Mouse (Mus musculus): Measurements from ENCODE around the gene Tnfrsf9. TPM values are rescaled to one million over a fixed set of nuclear protein-coding genes. Genes with fewer than 3 reads are reported as not detected.

Tnfrsf9 gene
- polyA plus RNA-seq, 1 experiment from 2014 or later = 0.80 TPM

GRCm38 (mm10) chr4:150958536-150958935 lies 44.2 kb downstream of the Tnfrsf9 start:
- no peaks in the 10 kb centered on the region for H3K27me3 ChIP-seq (ENCODE audit: control insufficient read depth, insufficient read depth, low read length)
- 0 out of 2 replicates have a peak, but pooled peaks cover 6% of the 10 kb centered on the region for H3K4me1 ChIP-seq (ENCODE audit: control insufficient read depth, insufficient read depth, low read length)
- H3K36me3 ChIP-seq (ENCODE audit: control insufficient read depth, insufficient read depth, low read length) = no peaks in the 10 kb centered on the region
- no peak overlapping the region for H3K4me2 ChIP-seq (replicated peaks; ENCODE audit: low read depth, low read length)
- ATAC-seq (ENCODE audit: insufficient number of reproducible peaks, insufficient read depth, low FRiP score, low read depth) = no peak
- no peak overlapping the region for H3K4me3 ChIP-seq (ENCODE audit: low read depth, low read length)
- no peak overlapping the region for H3K9ac ChIP-seq (replicated peaks; ENCODE audit: low read depth, low read length)
- no peaks in the 10 kb centered on the region for H3K9me3 ChIP-seq (ENCODE audit: control insufficient read depth, low read depth, low read length)
- 72% methylated on average over 7 of the region's 7 CpGs for WGBS
- no peak overlapping the region for H3K27ac ChIP-seq (ENCODE audit: low read length)

- no peak for ATAC-seq (ENCODE audit: insufficient number of reproducible peaks, insufficient read depth, low FRiP score, low read depth)
- Histone ChIP-seq H3K27me3 (ENCODE audit: control insufficient read depth, insufficient read depth, low read length) (no peaks in the 10 kb centered on the region), H3K4me2 (replicated peaks; ENCODE audit: low read depth, low read length) (no peak overlapping the region), H3K4me3 (ENCODE audit: low read depth, low read length) (no peak overlapping the region), H3K36me3 (ENCODE audit: control insufficient read depth, insufficient read depth, low read length) (no peaks in the 10 kb centered on the region), H3K4me1 (ENCODE audit: control insufficient read depth, insufficient read depth, low read length) (no peaks in the 10 kb centered on the region), H3K9me3 (ENCODE audit: control insufficient read depth, low read depth, low read length) (no peaks in the 10 kb centered on the region), H3K9ac (replicated peaks; ENCODE audit: low read depth, low read length) (no peak overlapping the region), H3K27ac (ENCODE audit: low read length) (no peak overlapping the region)
- WGBS = 41% methylated on average over 6 of the region's 6 CpGs
These were observed 47.9 kb downstream of the Tnfrsf9 start for GRCm38 (mm10) chr4:150962231-150962630.

DNA sequence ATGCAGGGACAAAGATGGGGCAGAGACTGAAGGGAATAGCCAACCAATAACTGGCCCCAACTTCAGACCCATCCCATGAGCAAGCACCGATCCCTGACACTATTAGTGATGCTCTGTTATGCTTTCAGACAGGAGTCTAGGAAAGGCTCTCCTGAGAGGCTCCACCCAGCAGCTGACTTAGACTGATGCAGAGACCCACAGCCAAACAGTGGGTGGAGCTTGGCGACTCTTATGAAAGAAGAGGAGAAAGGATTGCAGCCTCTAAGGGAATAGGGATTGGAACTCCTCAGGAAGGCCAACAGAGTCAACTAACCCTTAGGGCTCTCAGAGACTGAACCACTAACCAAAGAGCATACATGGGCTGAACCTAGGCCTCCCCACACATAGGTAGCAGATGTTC lies 49.3 kb downstream of the Tnfrsf9 start:
- H3K36me3 ChIP-seq (ENCODE audit: control insufficient read depth, insufficient read depth, low read length) = no peaks in the 10 kb centered on the region
- no peak for ATAC-seq (ENCODE audit: insufficient number of reproducible peaks, insufficient read depth, low FRiP score, low read depth)
- H3K4me2 ChIP-seq (replicated peaks; ENCODE audit: low read depth, low read length) = no peak overlapping the region
- H3K9ac ChIP-seq (replicated peaks; ENCODE audit: low read depth, low read length) = no peak overlapping the region
- no peak overlapping the region for H3K4me3 ChIP-seq (ENCODE audit: low read depth, low read length)
- H3K27ac ChIP-seq (ENCODE audit: low read length) = no peak overlapping the region
- H3K27me3 ChIP-seq (ENCODE audit: control insufficient read depth, insufficient read depth, low read length) = no peaks in the 10 kb centered on the region
- 70% methylated on average over 2 of the region's 2 CpGs for WGBS
- no peaks in the 10 kb centered on the region for H3K9me3 ChIP-seq (ENCODE audit: control insufficient read depth, low read depth, low read length)
- no peaks in the 10 kb centered on the region for H3K4me1 ChIP-seq (ENCODE audit: control insufficient read depth, insufficient read depth, low read length)

GRCm38 (mm10) chr4:150964635-150965554 lies 50.5 kb downstream of the Tnfrsf9 start:
- Histone ChIP-seq H3K27ac (ENCODE audit: low read length) (no peak overlapping the region), H3K27me3 (ENCODE audit: control insufficient read depth, insufficient read depth, low read length) (no peaks in the 10 kb centered on the region), H3K36me3 (ENCODE audit: control insufficient read depth, insufficient read depth, low read length) (no peaks in the 10 kb centered on the region), H3K4me2 (replicated peaks; ENCODE audit: low read depth, low read length) (peak overlapping the region; percentile 23), H3K9me3 (ENCODE audit: control insufficient read depth, low read depth, low read length) (no peaks in the 10 kb centered on the region), H3K4me1 (ENCODE audit: control insufficient read depth, insufficient read depth, low read length) (no peaks in the 10 kb centered on the region), H3K9ac (replicated peaks; ENCODE audit: low read depth, low read length) (no peak overlapping the region), H3K4me3 (ENCODE audit: low read depth, low read length) (no peak overlapping the region)
- ATAC-seq (ENCODE audit: insufficient number of reproducible peaks, insufficient read depth, low FRiP score, low read depth) = peak; percentile 66; the same call in 1 of the 2 replicates
- WGBS = 11% methylated on average over 25 of the region's 25 CpGs

DNA sequence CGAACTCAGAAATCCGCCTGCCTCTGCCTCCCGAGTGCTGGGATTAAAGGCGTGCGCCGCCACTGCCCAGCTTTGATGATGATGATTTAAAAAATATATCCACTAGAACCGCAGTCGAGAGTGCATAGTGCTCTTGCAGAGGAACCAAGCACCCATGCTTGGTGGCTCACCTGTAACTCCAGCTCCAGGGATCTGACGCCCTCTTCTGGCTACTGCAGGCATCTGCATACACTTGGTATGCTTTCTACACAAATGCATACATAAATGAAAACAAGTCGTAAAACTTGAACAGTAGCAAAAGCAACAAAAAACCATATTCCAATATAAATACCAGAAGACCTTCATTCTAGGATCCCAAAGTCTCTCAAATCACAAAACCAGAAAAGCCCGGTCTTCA lies 51.2 kb downstream of the Tnfrsf9 start:
- H3K4me1 ChIP-seq (ENCODE audit: control insufficient read depth, insufficient read depth, low read length) = no peaks in the 10 kb centered on the region
- H3K4me3 ChIP-seq (ENCODE audit: low read depth, low read length) = no peak overlapping the region
- no peak overlapping the region for H3K9ac ChIP-seq (replicated peaks; ENCODE audit: low read depth, low read length)
- no peak overlapping the region for H3K4me2 ChIP-seq (replicated peaks; ENCODE audit: low read depth, low read length)
- H3K27ac ChIP-seq (ENCODE audit: low read length) = no peak overlapping the region
- no peak for ATAC-seq (ENCODE audit: insufficient number of reproducible peaks, insufficient read depth, low FRiP score, low read depth)
- no peaks in the 10 kb centered on the region for H3K9me3 ChIP-seq (ENCODE audit: control insufficient read depth, low read depth, low read length)
- no peaks in the 10 kb centered on the region for H3K36me3 ChIP-seq (ENCODE audit: control insufficient read depth, insufficient read depth, low read length)
- 70% methylated on average over 11 of the region's 11 CpGs for WGBS
- no peaks in the 10 kb centered on the region for H3K27me3 ChIP-seq (ENCODE audit: control insufficient read depth, insufficient read depth, low read length)

GRCm38 (mm10) chr4:150966556-150966955 lies 52.2 kb downstream of the Tnfrsf9 start:
- H3K27ac ChIP-seq (ENCODE audit: low read length) = no peak overlapping the region
- no peak overlapping the region for H3K4me3 ChIP-seq (ENCODE audit: low read depth, low read length)
- H3K4me1 ChIP-seq (ENCODE audit: control insufficient read depth, insufficient read depth, low read length) = no peaks in the 10 kb centered on the region
- WGBS = 13% methylated on average over 7 of the region's 7 CpGs
- no peaks in the 10 kb centered on the region for H3K27me3 ChIP-seq (ENCODE audit: control insufficient read depth, insufficient read depth, low read length)
- no peaks in the 10 kb centered on the region for H3K9me3 ChIP-seq (ENCODE audit: control insufficient read depth, low read depth, low read length)
- no peaks in the 10 kb centered on the region for H3K36me3 ChIP-seq (ENCODE audit: control insufficient read depth, insufficient read depth, low read length)
- ATAC-seq (ENCODE audit: insufficient number of reproducible peaks, insufficient read depth, low FRiP score, low read depth) = no peak
- no peak overlapping the region for H3K9ac ChIP-seq (replicated peaks; ENCODE audit: low read depth, low read length)
- no peak overlapping the region for H3K4me2 ChIP-seq (replicated peaks; ENCODE audit: low read depth, low read length)

DNA sequence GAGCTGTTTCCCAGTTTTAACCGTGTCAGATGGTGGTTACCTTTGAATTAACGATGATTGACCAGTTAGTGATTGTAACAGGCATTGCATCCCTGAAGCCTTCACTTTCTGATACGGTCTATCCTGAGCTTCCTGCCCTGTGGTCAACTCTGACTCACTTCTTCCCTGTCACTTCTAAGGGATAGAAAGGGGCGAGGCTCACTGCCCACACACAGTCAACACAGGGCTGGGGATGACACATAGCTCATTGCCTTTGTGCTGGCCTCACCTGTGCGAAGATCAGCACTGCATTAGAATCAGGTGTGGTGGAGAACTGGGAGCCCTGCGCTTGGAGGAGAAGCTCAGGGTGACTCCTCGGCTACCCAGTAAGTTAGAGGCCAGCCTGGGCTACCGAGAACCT lies 54.6 kb downstream of the Tnfrsf9 start:
- Histone ChIP-seq H3K4me3 (ENCODE audit: low read depth, low read length) (no peak overlapping the region), H3K9me3 (ENCODE audit: control insufficient read depth, low read depth, low read length) (no peaks in the 10 kb centered on the region), H3K36me3 (ENCODE audit: control insufficient read depth, insufficient read depth, low read length) (no peaks in the 10 kb centered on the region), H3K9ac (replicated peaks; ENCODE audit: low read depth, low read length) (no peak overlapping the region), H3K27ac (ENCODE audit: low read length) (no peak overlapping the region), H3K4me1 (ENCODE audit: control insufficient read depth, insufficient read depth, low read length) (no peaks in the 10 kb centered on the region), H3K4me2 (replicated peaks; ENCODE audit: low read depth, low read length) (no peak overlapping the region), H3K27me3 (ENCODE audit: control insufficient read depth, insufficient read depth, low read length) (no peaks in the 10 kb centered on the region)
- no peak for ATAC-seq (ENCODE audit: insufficient number of reproducible peaks, insufficient read depth, low FRiP score, low read depth)
- WGBS = 83% methylated on average over 8 of the region's 8 CpGs

DNA sequence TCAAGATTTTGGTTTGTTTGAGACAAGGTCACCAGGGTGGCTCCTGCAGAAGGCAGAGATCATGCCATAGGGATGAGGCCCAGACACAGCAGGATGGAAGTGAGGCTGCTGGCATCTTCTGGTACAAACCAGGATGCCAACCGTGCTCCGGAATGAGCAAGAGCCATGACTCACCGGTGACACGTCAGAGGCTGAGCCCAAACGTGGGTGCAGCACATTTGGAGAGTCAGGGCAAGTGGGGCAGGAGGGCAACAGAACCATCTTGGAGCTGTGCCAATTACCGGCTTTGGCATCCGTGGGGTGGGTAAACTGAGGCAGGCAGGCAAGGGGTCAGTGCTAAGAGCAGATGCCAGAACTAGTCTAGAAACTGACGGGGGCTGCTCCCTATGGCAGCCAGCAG lies 58.9 kb downstream of the Tnfrsf9 start:
- WGBS = 78% methylated on average over 8 of the region's 8 CpGs
- no peaks in the 10 kb centered on the region for H3K27me3 ChIP-seq (ENCODE audit: control insufficient read depth, insufficient read depth, low read length)

More for the DNA sequence above, 58.9 kb downstream of the Tnfrsf9 start:
- no peak for ATAC-seq (ENCODE audit: insufficient number of reproducible peaks, insufficient read depth, low FRiP score, low read depth)
- Histone ChIP-seq H3K4me1 (ENCODE audit: control insufficient read depth, insufficient read depth, low read length) (no peaks in the 10 kb centered on the region), H3K9me3 (ENCODE audit: control insufficient read depth, low read depth, low read length) (no peaks in the 10 kb centered on the region), H3K9ac (replicated peaks; ENCODE audit: low read depth, low read length) (no peak overlapping the region), H3K4me3 (ENCODE audit: low read depth, low read length) (no peak overlapping the region), H3K4me2 (replicated peaks; ENCODE audit: low read depth, low read length) (no peak overlapping the region), H3K27ac (ENCODE audit: low read length) (no peak overlapping the region), H3K36me3 (ENCODE audit: control insufficient read depth, insufficient read depth, low read length) (no peaks in the 10 kb centered on the region)
